10 mouse cellular contexts compared by ENCODE assay signal in the genomic region with DNA sequence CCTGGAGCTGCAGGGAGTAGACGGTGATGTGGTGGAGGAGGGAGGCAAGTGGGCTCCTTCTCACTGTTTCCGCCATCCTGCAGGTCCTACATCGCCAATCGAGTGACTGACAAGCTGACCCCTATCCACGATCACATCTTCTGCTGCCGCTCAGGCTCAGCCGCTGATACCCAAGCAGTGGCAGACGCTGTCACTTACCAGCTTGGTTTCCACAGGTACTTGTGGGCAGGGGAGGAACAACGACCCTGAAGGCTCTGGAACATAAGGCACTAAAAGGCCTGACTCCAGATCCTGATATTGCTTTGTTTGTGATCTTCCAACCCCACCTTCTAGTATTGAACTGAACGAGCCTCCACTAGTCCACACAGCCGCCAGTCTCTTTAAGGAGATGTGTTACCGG. TPM values are rescaled to one million over a fixed set of nuclear protein-coding genes. Genes with fewer than 3 reads are reported as not detected.
DNase-seq lines count a peak whose midpoint lies in the region; ATAC-seq and TF ChIP-seq lines count a peak whose summit lies in the region.
"Had no signal": no experiment of that assay in that cellular context is flagged by ENCODE, and none has a peak within 500 bp of the region (broad histone marks: within the 10 kb centered on the region; RNA-seq: fewer than 3 reads in every experiment).

No protein-coding gene starts in this region.

- TF ChIP-seq CTCF in midbrain, postnatal 0 days (IDR thresholded peaks at IDR 0.05) = no peak

- peaks cover 37% of the 10 kb centered on the region for H3K36me3 ChIP-seq in kidney, embryonic 15.5 days
- H3K36me3 ChIP-seq in embryonic facial prominence, embryonic 12.5 days = peaks cover 34% of the 10 kb centered on the region
- H3K36me3 ChIP-seq in intestine, embryonic 14.5 days (ENCODE audit: control insufficient read depth, insufficient read depth, low read length) = peaks cover 31% of the 10 kb centered on the region
- H3K36me3 ChIP-seq in midbrain, postnatal 0 days (ENCODE audit: insufficient read depth, low read length) = peaks cover 22% of the 10 kb centered on the region

- 84% methylated on average over 12 of the region's 12 CpGs for WGBS in kidney, embryonic 15.5 days
- WGBS in embryonic facial prominence, embryonic 12.5 days = 87% methylated on average over 12 of the region's 12 CpGs
- WGBS in intestine, embryonic 14.5 days = 88% methylated on average over 12 of the region's 12 CpGs
- WGBS in midbrain, postnatal 0 days = 89% methylated on average over 12 of the region's 12 CpGs

- peak overlapping the region; percentile 78 for H3K4me2 ChIP-seq in kidney, embryonic 15.5 days
- H3K4me2 ChIP-seq in embryonic facial prominence, embryonic 12.5 days (replicated peaks) = peak overlapping the region; percentile 76
- peak overlapping the region; percentile 66 for H3K4me2 ChIP-seq in intestine, embryonic 14.5 days (ENCODE audit: low read length)
- peak overlapping the region; percentile 69 for H3K4me2 ChIP-seq in midbrain, postnatal 0 days (ENCODE audit: low read depth, low read length, poor library complexity, severe bottlenecking)

- H3K9ac ChIP-seq in kidney, embryonic 15.5 days = peak overlapping the region; percentile 65; the same call in 1 of the 2 replicates
- peak overlapping the region; percentile 81 for H3K9ac ChIP-seq in embryonic facial prominence, embryonic 12.5 days
- H3K9ac ChIP-seq in intestine, embryonic 14.5 days (ENCODE audit: low read length) = peak overlapping the region; percentile 66; the same call in 1 of the 2 replicates
- peak overlapping the region; percentile 80; the same call in 1 of the 2 replicates for H3K9ac ChIP-seq in midbrain, postnatal 0 days (replicated peaks; ENCODE audit: low read length, poor library complexity, severe bottlenecking)

- H3K4me3 ChIP-seq in kidney, embryonic 15.5 days (replicated peaks) = peak overlapping the region; percentile 73
- H3K4me3 ChIP-seq in embryonic facial prominence, embryonic 12.5 days = peak overlapping the region; percentile 63
- H3K4me3 ChIP-seq in intestine, embryonic 14.5 days (ENCODE audit: low read depth, low read length) = peak overlapping the region; percentile 68
- peak overlapping the region; percentile 62 for H3K4me3 ChIP-seq in midbrain, postnatal 0 days (ENCODE audit: low read depth, low read length)

- H3K4me1 ChIP-seq in kidney, embryonic 15.5 days = peaks cover 9% of the 10 kb centered on the region
- H3K4me1 ChIP-seq in embryonic facial prominence, embryonic 12.5 days = peaks cover 8% of the 10 kb centered on the region
- H3K4me1 ChIP-seq in intestine, embryonic 14.5 days (replicated peaks; ENCODE audit: control insufficient read depth, insufficient read depth, low read length) = peaks cover 5% of the 10 kb centered on the region
- 0 out of 2 replicates have a peak, but pooled peaks cover 4% of the 10 kb centered on the region for H3K4me1 ChIP-seq in midbrain, postnatal 0 days (ENCODE audit: insufficient read depth, low read length)

- H3K9me3 ChIP-seq in kidney, embryonic 15.5 days (replicated peaks) = no peaks in the 10 kb centered on the region
- H3K9me3 ChIP-seq in embryonic facial prominence, embryonic 12.5 days = no peaks in the 10 kb centered on the region
- H3K9me3 ChIP-seq in intestine, embryonic 14.5 days (ENCODE audit: control insufficient read depth, low read length) = no peaks in the 10 kb centered on the region
- H3K9me3 ChIP-seq in midbrain, postnatal 0 days (ENCODE audit: low read length) = no peaks in the 10 kb centered on the region

- intact Hi-C loops in left cerebral cortex, postnatal 10 days (cut with DNase I) = no loop called here

- ATAC-seq in kidney, embryonic 15.5 days (replicated peaks; ENCODE audit: low FRiP score) = no peak
- ATAC-seq in embryonic facial prominence, embryonic 12.5 days (ENCODE audit: insufficient number of reproducible peaks, insufficient read depth, low FRiP score, low TSS enrichment) = no peak
- no peak for ATAC-seq in intestine, embryonic 14.5 days (replicated peaks; ENCODE audit: low FRiP score, low TSS enrichment, low read depth)
- no peak for ATAC-seq in midbrain, postnatal 0 days (ENCODE audit: low FRiP score)

- no peak for DNase-seq in kidney, postnatal 4 days
- no peak for DNase-seq in intestine, embryonic 14.5 days (ENCODE audit: low spot score)
- DNase-seq in midbrain, postnatal 0 days (ENCODE audit: low spot score) = no peak
- DNase-seq in gastrocnemius, adult 18-20 months (ENCODE audit: low spot score) = no peak
- DNase-seq in left cerebral cortex, postnatal 10 days (ENCODE audit: extremely low spot score in 1 of 2, low spot score in 2 of 2) = no peak
- no peak for DNase-seq in embryo, embryonic 10.5 days (ENCODE audit: low spot score)
- DNase-seq: layer of hippocampus, postnatal 36 days had no signal

- no peaks in the 10 kb centered on the region for H3K27me3 ChIP-seq in kidney, embryonic 15.5 days
- no peaks in the 10 kb centered on the region for H3K27me3 ChIP-seq in embryonic facial prominence, embryonic 12.5 days
- no peaks in the 10 kb centered on the region for H3K27me3 ChIP-seq in intestine, embryonic 14.5 days (replicated peaks; ENCODE audit: control insufficient read depth, insufficient read depth, low read length)
- no peaks in the 10 kb centered on the region for H3K27me3 ChIP-seq in midbrain, postnatal 0 days (ENCODE audit: insufficient read depth, low read length)

- no peak overlapping the region for H3K27ac ChIP-seq in kidney, embryonic 15.5 days
- no peak overlapping the region for H3K27ac ChIP-seq in embryonic facial prominence, embryonic 12.5 days
- H3K27ac ChIP-seq in intestine, embryonic 14.5 days (ENCODE audit: low read depth) = no peak overlapping the region
- no peak overlapping the region for H3K27ac ChIP-seq in midbrain, postnatal 0 days (ENCODE audit: low read depth, low read length)

RNA-seq across cellular contexts. Expression of gene Psmb6, which starts 1.0 kb away (rescaled TPM):
- 755 and 782 TPM in 2 replicates for polyA plus RNA-seq in kidney, embryonic 15.5 days (2015; fragmentation: Nextera tagmentation; extraction: Ambion mirVana)
- 784 and 848 TPM in 2 replicates for polyA plus RNA-seq in embryonic facial prominence, embryonic 12.5 days (2016; fragmentation: Nextera tagmentation; extraction: Ambion mirVana)
- polyA plus RNA-seq in intestine, embryonic 14.5 days (2014; fragmentation: Nextera tagmentation; extraction: Ambion mirVana) = 792 and 802 TPM in 2 replicates
- 455 and 493 TPM in 2 replicates for total RNA-seq in midbrain, postnatal 0 days (2014; rRNA removed)
- 818 and 874 TPM in 2 replicates for polyA plus RNA-seq in midbrain, postnatal 0 days (2015; fragmentation: Nextera tagmentation; extraction: Ambion mirVana)
- 100 to 1,000 TPM; 226 to 241 TPM for total RNA-seq in gastrocnemius, adult 18-20 months (2021)
- total RNA-seq in left cerebral cortex, postnatal 10 days (2021) = 100 to 1,000 TPM; 218 to 220 TPM

RNA-seq across cellular contexts. Expression of gene Gm40193, which starts 6.5 kb away (rescaled TPM):
- polyA plus RNA-seq in kidney, embryonic 15.5 days (2015; fragmentation: Nextera tagmentation; extraction: Ambion mirVana) = not detected in 2 replicates
- polyA plus RNA-seq in embryonic facial prominence, embryonic 12.5 days (2016; fragmentation: Nextera tagmentation; extraction: Ambion mirVana) = not detected in 2 replicates
- polyA plus RNA-seq in intestine, embryonic 14.5 days (2014; fragmentation: Nextera tagmentation; extraction: Ambion mirVana) = not detected in 2 replicates
- total RNA-seq in midbrain, postnatal 0 days (2014; rRNA removed) = not detected in 2 replicates
- not detected in 2 replicates for polyA plus RNA-seq in midbrain, postnatal 0 days (2015; fragmentation: Nextera tagmentation; extraction: Ambion mirVana)
- total RNA-seq in gastrocnemius, adult 18-20 months (2021) = not detected
- not detected for total RNA-seq in left cerebral cortex, postnatal 10 days (2021)
- total RNA-seq: layer of hippocampus, postnatal 36 days had no signal
- polyA plus RNA-seq: cortical plate, adult 2 months had no signal

RNA-seq across cellular contexts. Expression of gene Gltpd2, which starts 7.2 kb away (rescaled TPM):
- polyA plus RNA-seq in kidney, embryonic 15.5 days (2015; fragmentation: Nextera tagmentation; extraction: Ambion mirVana) = 0.91 and 1.1 TPM in 2 replicates
- polyA plus RNA-seq in embryonic facial prominence, embryonic 12.5 days (2016; fragmentation: Nextera tagmentation; extraction: Ambion mirVana) = 0.50 and 0.77 TPM in 2 replicates
- 0.46 and 0.83 TPM in 2 replicates for polyA plus RNA-seq in intestine, embryonic 14.5 days (2014; fragmentation: Nextera tagmentation; extraction: Ambion mirVana)
- total RNA-seq in midbrain, postnatal 0 days (2014; rRNA removed) = not detected in 2 replicates
- polyA plus RNA-seq in midbrain, postnatal 0 days (2015; fragmentation: Nextera tagmentation; extraction: Ambion mirVana) = 0.21 and 0.25 TPM in 2 replicates
- not detected for total RNA-seq in gastrocnemius, adult 18-20 months (2021)
- total RNA-seq in left cerebral cortex, postnatal 10 days (2021) = not detected
- total RNA-seq: layer of hippocampus, postnatal 36 days had no signal
- polyA plus RNA-seq: cortical plate, adult 2 months had no signal

RNA-seq across cellular contexts. Expression of gene Vmo1, which starts 11.8 kb away (rescaled TPM):
- polyA plus RNA-seq in kidney, embryonic 15.5 days (2015; fragmentation: Nextera tagmentation; extraction: Ambion mirVana) = 0.35 and 0.40 TPM in 2 replicates
- polyA plus RNA-seq in embryonic facial prominence, embryonic 12.5 days (2016; fragmentation: Nextera tagmentation; extraction: Ambion mirVana) = 0.26 and 0.48 TPM in 2 replicates
- 0.28 and 1.1 TPM in 2 replicates for polyA plus RNA-seq in intestine, embryonic 14.5 days (2014; fragmentation: Nextera tagmentation; extraction: Ambion mirVana)
- total RNA-seq in midbrain, postnatal 0 days (2014; rRNA removed) = not detected in 2 replicates
- 0.53 and 0.65 TPM in 2 replicates for polyA plus RNA-seq in midbrain, postnatal 0 days (2015; fragmentation: Nextera tagmentation; extraction: Ambion mirVana)
- total RNA-seq in gastrocnemius, adult 18-20 months (2021) = not detected
- not detected for total RNA-seq in left cerebral cortex, postnatal 10 days (2021)
- total RNA-seq: layer of hippocampus, postnatal 36 days had no signal

RNA-seq across cellular contexts. Expression of gene Pld2, which starts 13.7 kb away (rescaled TPM):
- 6.5 and 8.2 TPM in 2 replicates for polyA plus RNA-seq in kidney, embryonic 15.5 days (2015; fragmentation: Nextera tagmentation; extraction: Ambion mirVana)
- polyA plus RNA-seq in embryonic facial prominence, embryonic 12.5 days (2016; fragmentation: Nextera tagmentation; extraction: Ambion mirVana) = 4.4 and 6.7 TPM in 2 replicates
- 9.7 and 11.7 TPM in 2 replicates for polyA plus RNA-seq in intestine, embryonic 14.5 days (2014; fragmentation: Nextera tagmentation; extraction: Ambion mirVana)
- 46.8 and 71.5 TPM in 2 replicates for total RNA-seq in midbrain, postnatal 0 days (2014; rRNA removed)
- polyA plus RNA-seq in midbrain, postnatal 0 days (2015; fragmentation: Nextera tagmentation; extraction: Ambion mirVana) = 18.0 and 19.4 TPM in 2 replicates
- total RNA-seq in gastrocnemius, adult 18-20 months (2021) = 10 to 100 TPM; 12.2 to 17.7 TPM
- total RNA-seq in left cerebral cortex, postnatal 10 days (2021) = 10 to 100 TPM; 21.4 to 24.5 TPM
